Mouse (Mus musculus) limb, embryonic 14.5 days (tissue): ENCODE results near the gene Evc. TPM values are rescaled to one million over a fixed set of nuclear protein-coding genes. Genes with fewer than 3 reads are reported as not detected.

ENCODE experiments used
- ATAC-seq: fragments of 200-750 bp; cut with Nextera tagmentation; 2 replicates; pipeline ENCODE4 v1.8.0; 2017; ENCODE audit warnings: low read depth, moderate number of reproducible peaks, moderate TSS enrichment; ENCODE audit not compliant: low FRiP score
- DNase-seq: peaks from one replicate; pipeline ENCODE4 v3.0.0-alpha.2; 2015; ENCODE audit warnings: low spot score
- H3K27ac ChIP-seq: fragments of 300-500 bp; sonication (generic); replicated peaks from 2 replicates; pipeline ENCODE4 v1.5.1; 2014; ENCODE audit warnings: low read depth, mild to moderate bottlenecking, low read length, moderate library complexity, mixed read lengths
- H3K27me3 ChIP-seq: fragments of 300-500 bp; sonication (generic); 2 replicates; pipeline ENCODE4 v1.6.1; 2014; ENCODE audit warnings: low read length, mixed read lengths; ENCODE audit not compliant: control insufficient read depth, insufficient read depth
- H3K36me3 ChIP-seq: fragments of 300-500 bp; sonication (generic); 2 replicates; pipeline ENCODE4 v1.6.1; 2014; ENCODE audit warnings: mild to moderate bottlenecking, low read length, moderate library complexity, mixed read lengths; ENCODE audit not compliant: control insufficient read depth, insufficient read depth
- H3K4me1 ChIP-seq: fragments of 300-500 bp; sonication (generic); 2 replicates; pipeline ENCODE4 v1.6.1; 2014; ENCODE audit warnings: antibody characterized with exemption, low read length, mixed read lengths; ENCODE audit not compliant: control insufficient read depth, insufficient read depth
- H3K4me2 ChIP-seq: fragments of 300-500 bp; sonication (generic); replicated peaks from 2 replicates; pipeline ENCODE4 v1.6.1; 2014; ENCODE audit warnings: low read depth, mild to moderate bottlenecking, low read length, moderate library complexity; ENCODE audit not compliant: severe bottlenecking
- H3K4me3 ChIP-seq: fragments of 300-500 bp; sonication (generic); replicated peaks from 2 replicates; pipeline ENCODE4 v1.5.1; 2014; ENCODE audit warnings: low read length
- H3K9ac ChIP-seq: fragments of 300-500 bp; sonication (generic); 2 replicates; pipeline ENCODE4 v1.6.1; 2014; ENCODE audit warnings: mild to moderate bottlenecking, low read depth, low read length, moderate library complexity; ENCODE audit not compliant: severe bottlenecking
- H3K9me3 ChIP-seq: fragments of 300-500 bp; sonication (generic); 2 replicates; pipeline ENCODE4 v1.6.1; 2016; ENCODE audit warnings: low read length; ENCODE audit not compliant: control insufficient read depth
- POLR2A ChIP-seq: fragments of 200-500 bp; IDR thresholded peaks from 2 replicates; pipeline ENCODE4 v1.8.0; 2012; ENCODE audit warnings: inconsistent platforms, mild to moderate bottlenecking, moderate library complexity, borderline replicate concordance; ENCODE audit not compliant: insufficient read depth, insufficient read length; ENCODE audit errors: extremely low read depth
- WGBS: fragments of 180-500 bp; shearing (Covaris S2); extraction: QIAGEN DNeasy Blood & Tissue Kit; methylation state at CpG from one replicate; pipeline ENCODE4 v1.1.7; 2014; 5-methylcytosine and 5-hydroxymethylcytosine counted together
- polyA plus RNA-seq, 2 experiments: library from polyadenylated mRNA; depleted of rRNA in 1 of 2; stranded (reverse) in 1 of 2; unstranded in 1 of 2; fragments of >200 nt; fragmentation: Nextera tagmentation in 1 of 2; extraction: Ambion mirVana in 1 of 2; gene quantifications; 2 replicates each; pipeline versions ENCODE4 v1.2.1 to v1.2.3; 2012 to 2014

Gene Evc
- polyA plus RNA-seq, 2 experiments, result 23.5 to 69.9 TPM

GRCm38 (mm10) chr5:37256823-37257222 lies 79.9 kb downstream of the Evc start:
- Histone ChIP-seq H3K9ac (no peak overlapping the region), H3K4me3 (no peak overlapping the region), H3K36me3 (no peaks in the 10 kb centered on the region), H3K27ac (no peak overlapping the region), H3K4me1 (no peaks in the 10 kb centered on the region), H3K9me3 (no peaks in the 10 kb centered on the region), H3K27me3 (no peaks in the 10 kb centered on the region), H3K4me2 (no peak overlapping the region)
- TF ChIP-seq POLR2A, result no peak
- DNase-seq (no peak), ATAC-seq (no peak)
- 69% methylated on average over 7 of the region's 7 CpGs for WGBS

GRCm38 (mm10) chr5:37254523-37254922 lies 82.2 kb downstream of the Evc start:
- Histone ChIP-seq H3K27me3 (no peaks in the 10 kb centered on the region), H3K4me3 (no peak overlapping the region), H3K9me3 (no peaks in the 10 kb centered on the region), H3K9ac (no peak overlapping the region), H3K4me2 (no peak overlapping the region), H3K4me1 (no peaks in the 10 kb centered on the region), H3K36me3 (no peaks in the 10 kb centered on the region), H3K27ac (no peak overlapping the region)
- TF ChIP-seq POLR2A, result no peak
- 81% methylated on average over 4 of the region's 4 CpGs for WGBS
- ATAC-seq (no peak), DNase-seq (no peak)

GRCm38 (mm10) chr5:37252101-37252804 lies 84.4 kb downstream of the Evc start:
- Histone ChIP-seq H3K9me3 (no peaks in the 10 kb centered on the region), H3K4me2 (no peak overlapping the region), H3K36me3 (no peaks in the 10 kb centered on the region), H3K27ac (no peak overlapping the region), H3K9ac (no peak overlapping the region), H3K4me3 (no peak overlapping the region), H3K4me1 (no peaks in the 10 kb centered on the region), H3K27me3 (no peaks in the 10 kb centered on the region)
- no peak for TF ChIP-seq POLR2A
- ATAC-seq (no peak), DNase-seq (no peak)
- 79% methylated on average over 9 of the region's 9 CpGs for WGBS

- H3K9me3 ChIP-seq, result no peaks in the 10 kb centered on the region
- no peak overlapping the region for H3K9ac ChIP-seq
- no peak overlapping the region for H3K4me3 ChIP-seq
- no peaks in the 10 kb centered on the region for H3K4me1 ChIP-seq
- no peak for ATAC-seq
- H3K27ac ChIP-seq, result no peak overlapping the region
- no peaks in the 10 kb centered on the region for H3K36me3 ChIP-seq
- DNase-seq, result no peak
- WGBS, result 55% methylated on average over 3 of the region's 3 CpGs
- TF ChIP-seq POLR2A, result no peak
- H3K4me2 ChIP-seq, result no peak overlapping the region
- no peaks in the 10 kb centered on the region for H3K27me3 ChIP-seq
Measured at GRCm38 (mm10) chr5:37251596-37251995, 85.1 kb downstream of the Evc start.

- H3K4me1 ChIP-seq, result peaks cover 4% of the 10 kb centered on the region
- peaks cover 22% of the 10 kb centered on the region for H3K27me3 ChIP-seq
- TF ChIP-seq POLR2A, result no peak
- H3K4me3 ChIP-seq, result no peak overlapping the region
- DNase-seq (no peak), ATAC-seq (no peak)
- H3K27ac ChIP-seq, result no peak overlapping the region
- H3K9ac ChIP-seq, result no peak overlapping the region
- H3K9me3 ChIP-seq, result no peaks in the 10 kb centered on the region
- H3K36me3 ChIP-seq, result no peaks in the 10 kb centered on the region
- 82% methylated on average over 3 of the region's 3 CpGs for whole genome bisulfite sequencing
- no peak overlapping the region for H3K4me2 ChIP-seq
Measured at GRCm38 (mm10) chr5:37248870-37249269, 87.8 kb downstream of the Evc start.
